Mouse (Mus musculus) midbrain, embryonic 14.5 days (tissue): ENCODE results near the gene Naa20. TPM values are rescaled to one million over a fixed set of nuclear protein-coding genes. Genes with fewer than 3 reads are reported as not detected.

Source experiments
- ATAC-seq: fragments of 200-750 bp; cut with Nextera tagmentation; 2 replicates; pipeline ENCODE4 v1.8.0; 2017; ENCODE audit warnings: moderate number of reproducible peaks, moderate library complexity; ENCODE audit not compliant: low FRiP score, low TSS enrichment
- DNase-seq: peaks from one replicate; pipeline ENCODE4 v3.0.0-alpha.2; 2015
- H3K27ac ChIP-seq: fragments of 300-500 bp; sonication (generic); replicated peaks from 2 replicates; pipeline ENCODE4 v1.5.1; 2014; ENCODE audit warnings: mild to moderate bottlenecking, low read depth, low read length, moderate library complexity
- H3K27me3 ChIP-seq: fragments of 300-500 bp; sonication (generic); 2 replicates; pipeline ENCODE4 v1.6.1; 2014; ENCODE audit warnings: low read length, control low read depth, mixed read lengths; ENCODE audit not compliant: control insufficient read depth, insufficient read depth
- H3K36me3 ChIP-seq: fragments of 300-500 bp; sonication (generic); 2 replicates; pipeline ENCODE4 v1.6.1; 2014; ENCODE audit warnings: low read length, control low read depth; ENCODE audit not compliant: control insufficient read depth, insufficient read depth
- H3K4me1 ChIP-seq: fragments of 300-500 bp; sonication (generic); 2 replicates; pipeline ENCODE4 v1.6.1; 2014; ENCODE audit warnings: mild to moderate bottlenecking, antibody characterized with exemption, low read length, control low read depth; ENCODE audit not compliant: control insufficient read depth, insufficient read depth
- H3K4me2 ChIP-seq: fragments of 300-500 bp; sonication (generic); 2 replicates; pipeline ENCODE4 v1.6.1; 2014; ENCODE audit warnings: mild to moderate bottlenecking, low read length, moderate library complexity
- H3K4me3 ChIP-seq: fragments of 300-500 bp; sonication (generic); replicated peaks from 2 replicates; pipeline ENCODE4 v1.5.1; 2014; ENCODE audit warnings: low read depth, low read length
- H3K9ac ChIP-seq: fragments of 300-500 bp; sonication (generic); replicated peaks from 2 replicates; pipeline ENCODE4 v1.6.1; 2014; ENCODE audit warnings: mild to moderate bottlenecking, low read length, moderate library complexity
- H3K9me3 ChIP-seq: fragments of 300-500 bp; sonication (generic); 2 replicates; pipeline ENCODE4 v1.6.1; 2016; ENCODE audit warnings: low read length, control low read depth, mixed read lengths; ENCODE audit not compliant: control insufficient read depth
- WGBS: fragments of 180-500 bp; shearing (Covaris S2); extraction: QIAGEN DNeasy Blood & Tissue Kit; methylation state at CpG from one replicate; pipeline ENCODE4 v1.1.7; 2014; 5-methylcytosine and 5-hydroxymethylcytosine counted together
- polyA plus RNA-seq: library from polyadenylated mRNA; unstranded; fragments of >200 nt; fragmentation: Nextera tagmentation; extraction: Ambion mirVana; gene quantifications from 2 replicates; pipeline ENCODE4 v1.2.1, GENCODE M21; 2014

Naa20 gene
- polyA plus RNA-seq, 1 experiment from 2014 or later, result 128 TPM

DNA sequence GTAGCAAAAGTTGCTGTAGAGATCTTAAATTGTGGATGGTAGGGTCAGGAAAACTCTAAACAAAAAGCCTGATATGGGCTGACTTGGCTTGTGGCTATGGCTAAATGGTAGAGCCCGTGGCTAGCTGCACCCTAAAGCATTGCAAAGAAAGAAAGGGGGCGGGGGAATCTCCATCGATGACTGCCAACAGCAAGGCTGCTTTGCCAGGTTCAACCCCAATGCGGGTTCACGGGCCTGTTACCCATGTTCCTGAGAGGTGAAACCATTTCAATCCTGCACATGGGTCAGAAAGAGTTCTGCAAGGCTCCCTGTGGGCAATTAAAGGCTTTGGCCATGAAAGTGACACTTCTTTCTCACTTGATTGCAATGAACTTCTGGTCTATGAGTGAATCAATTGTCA, 20.0 kb upstream of the Naa20 start:
- Histone ChIP-seq H3K9me3 (no peaks in the 10 kb centered on the region), H3K4me3 (no peak overlapping the region), H3K4me1 (no peaks in the 10 kb centered on the region), H3K9ac (no peak overlapping the region), H3K27ac (no peak overlapping the region), H3K36me3 (peaks cover 22% of the 10 kb centered on the region), H3K27me3 (no peaks in the 10 kb centered on the region), H3K4me2 (no peak overlapping the region)
- no peak for ATAC-seq
- 90% methylated on average over 5 of the region's 5 CpGs for WGBS
- DNase-seq, result no peak

DNA sequence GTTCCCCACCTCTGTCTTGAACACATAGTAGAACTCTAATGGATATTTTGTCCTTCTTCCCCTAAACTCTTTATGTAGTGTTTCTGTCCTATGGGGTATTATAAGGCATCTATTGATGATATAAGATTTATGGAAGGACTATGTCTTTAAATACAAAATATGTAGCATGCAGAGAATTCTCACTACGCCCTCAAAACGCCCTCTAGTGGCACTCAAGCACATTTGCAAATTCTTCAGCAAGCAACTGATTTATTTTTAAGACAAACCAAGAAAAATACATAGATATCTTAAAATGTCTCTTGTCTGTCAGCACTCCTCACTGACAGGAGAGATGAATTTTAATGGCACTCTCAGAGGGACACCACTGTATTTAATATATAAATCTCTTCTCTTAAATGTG, 19.5 kb upstream of the Naa20 start:
- DNase-seq (peak; percentile 63), ATAC-seq (no peak)
- Histone ChIP-seq H3K9me3 (no peaks in the 10 kb centered on the region), H3K9ac (no peak overlapping the region), H3K4me3 (no peak overlapping the region), H3K4me2 (no peak overlapping the region), H3K36me3 (peaks cover 21% of the 10 kb centered on the region), H3K4me1 (no peaks in the 10 kb centered on the region), H3K27ac (no peak overlapping the region), H3K27me3 (no peaks in the 10 kb centered on the region)
- WGBS, result 21% methylated on average over 2 of the region's 2 CpGs

DNA sequence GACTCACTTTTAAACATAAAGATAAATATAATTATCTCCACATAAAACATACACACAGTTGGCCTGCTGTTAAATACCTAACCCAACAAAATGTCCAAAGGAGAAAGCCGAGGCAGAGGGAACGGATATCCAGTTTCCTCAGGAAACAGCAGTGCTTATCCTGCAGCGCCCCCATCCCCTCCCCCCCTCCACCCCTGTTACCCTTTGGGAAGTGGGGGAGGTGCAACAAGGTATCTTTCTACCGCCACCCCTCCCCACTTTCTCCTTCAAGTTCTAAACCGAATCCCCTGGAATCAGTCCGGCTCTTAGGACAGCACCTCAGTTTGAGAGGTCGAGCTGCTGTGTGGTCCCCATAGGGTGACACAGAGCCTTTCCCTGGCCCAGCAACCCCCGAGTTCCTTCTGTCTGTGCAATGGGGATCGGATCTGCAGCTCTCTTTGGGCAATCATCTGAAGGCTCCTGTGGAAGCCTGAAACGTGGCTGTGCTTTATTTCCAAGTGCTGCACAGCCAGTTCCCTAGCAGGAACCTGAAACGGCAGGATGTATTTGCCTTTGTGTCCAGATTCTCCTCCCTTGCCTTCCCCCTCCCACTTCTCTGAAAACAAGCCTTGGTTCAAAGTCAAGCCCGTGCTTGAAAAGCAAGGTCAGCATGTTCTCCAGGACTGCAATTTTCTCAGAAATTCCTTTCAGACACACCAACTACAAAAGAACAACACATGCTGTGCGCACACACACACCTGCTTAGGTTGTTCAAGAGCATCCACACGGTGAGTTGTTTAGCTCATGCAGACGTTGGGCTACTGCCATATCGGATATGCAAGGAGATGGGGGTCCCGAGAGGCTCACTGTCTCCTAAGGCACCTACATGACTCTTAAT, 17.6 kb upstream of the Naa20 start:
- ATAC-seq (no peak), DNase-seq (peak; percentile 12)
- WGBS, result 44% methylated on average over 17 of the region's 17 CpGs
- H3K9ac ChIP-seq, result no peak overlapping the region
- H3K4me1 ChIP-seq, result no peaks in the 10 kb centered on the region
- H3K27me3 ChIP-seq, result no peaks in the 10 kb centered on the region
- no peaks in the 10 kb centered on the region for H3K9me3 ChIP-seq
- H3K36me3 ChIP-seq, result peaks cover 15% of the 10 kb centered on the region
- no peak overlapping the region for H3K4me3 ChIP-seq
- H3K4me2 ChIP-seq, result no peak overlapping the region
- 0 out of 2 replicates have a peak overlapping the region, but pooled peaks have one; percentile 5 for H3K27ac ChIP-seq

DNA sequence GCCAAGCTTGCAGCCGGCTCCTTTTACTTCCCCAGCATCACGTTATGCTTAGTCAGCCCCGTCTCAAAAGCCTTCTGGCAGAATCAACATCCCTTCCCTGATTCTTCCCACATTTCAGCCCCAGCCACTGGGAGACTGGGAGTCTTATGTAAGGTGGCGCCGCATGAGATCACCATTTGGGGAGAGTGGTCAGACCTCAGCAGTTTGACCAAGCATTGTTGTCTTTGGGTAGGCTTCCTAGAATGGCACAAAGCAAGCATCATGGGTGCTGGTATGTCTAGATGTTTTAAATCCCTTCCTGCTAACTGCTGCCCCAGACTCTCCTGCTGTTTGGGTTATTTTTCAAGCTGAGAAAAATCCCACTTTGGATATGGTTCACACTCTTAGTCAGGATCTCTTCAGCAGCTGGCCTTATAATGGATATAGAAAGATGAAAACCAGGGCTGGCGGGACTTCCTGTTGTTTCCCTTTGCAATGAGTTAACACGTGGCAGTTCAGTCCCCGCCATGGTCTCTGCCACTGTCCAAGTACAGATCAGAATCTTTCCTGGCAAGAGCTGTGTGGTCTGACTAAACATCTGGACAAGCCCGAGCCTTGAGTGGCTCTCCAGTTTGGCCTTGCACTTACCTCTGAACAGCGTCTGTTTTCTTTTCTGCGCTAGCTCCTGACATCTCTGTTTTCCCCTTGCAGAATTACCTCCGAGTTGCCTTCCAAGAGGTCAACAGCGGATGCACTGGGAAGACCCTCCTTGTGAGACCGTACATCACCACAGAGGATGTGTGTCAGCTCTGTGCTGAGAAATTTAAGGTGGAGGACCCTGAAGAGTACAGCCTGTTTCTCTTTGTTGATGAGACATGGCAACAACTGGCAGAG, 16.8 kb upstream of the Naa20 start:
- H3K4me3 ChIP-seq, result no peak overlapping the region
- no peak overlapping the region for H3K4me2 ChIP-seq
- no peaks in the 10 kb centered on the region for H3K4me1 ChIP-seq
- no peak overlapping the region for H3K9ac ChIP-seq
- no peak for ATAC-seq
- no peak for DNase-seq
- no peaks in the 10 kb centered on the region for H3K9me3 ChIP-seq
- WGBS, result 81% methylated on average over 14 of the region's 14 CpGs
- H3K36me3 ChIP-seq, result peaks cover 13% of the 10 kb centered on the region
- 0 out of 2 replicates have a peak overlapping the region, but pooled peaks have one; percentile 5 for H3K27ac ChIP-seq
- H3K27me3 ChIP-seq, result no peaks in the 10 kb centered on the region

DNA sequence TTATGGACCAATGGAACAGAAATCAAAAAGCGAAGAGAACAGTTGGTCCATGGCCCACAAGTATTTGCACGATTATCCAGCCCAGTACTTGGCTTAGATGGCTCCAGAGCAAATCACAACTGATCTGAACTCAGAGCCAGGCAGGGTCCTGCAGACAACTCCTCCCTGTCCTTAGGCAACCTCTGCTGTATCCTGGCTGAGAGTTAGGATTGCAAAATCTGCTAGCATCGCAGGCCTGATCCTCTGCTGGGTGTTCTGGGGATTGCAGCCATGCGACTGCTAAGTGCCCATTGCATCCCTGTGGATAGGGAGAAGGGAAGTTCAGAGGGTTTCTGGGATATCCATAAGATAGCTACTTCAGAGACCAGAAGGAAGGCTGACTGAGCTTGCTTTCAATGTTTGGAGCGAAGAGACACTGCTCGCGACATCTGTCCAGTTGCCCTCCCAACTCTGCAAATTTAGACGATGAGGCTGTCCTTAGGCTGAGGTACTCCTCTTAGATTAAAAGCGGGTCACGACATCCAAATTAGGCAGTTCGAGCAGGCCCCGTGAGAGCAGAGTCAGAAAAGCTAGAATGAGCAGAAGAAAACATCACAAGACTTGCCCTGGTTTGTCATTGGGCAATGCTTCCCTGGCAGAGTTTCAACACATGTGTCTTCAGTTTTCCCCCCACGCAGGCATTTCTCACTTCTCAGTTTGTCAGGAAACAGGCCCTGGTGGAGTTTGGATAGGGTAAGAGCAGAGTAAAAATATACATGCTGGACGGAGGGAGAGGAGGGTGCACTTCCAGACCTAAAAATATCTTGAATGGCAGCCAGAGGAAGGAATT, 13.7 kb upstream of the Naa20 start:
- WGBS, result 76% methylated on average over 14 of the region's 14 CpGs
- no peak overlapping the region for H3K4me2 ChIP-seq
- DNase-seq, result peak; percentile 21
- no peak overlapping the region for H3K9ac ChIP-seq
- no peak overlapping the region for H3K27ac ChIP-seq
- no peaks in the 10 kb centered on the region for H3K9me3 ChIP-seq
- H3K4me1 ChIP-seq, result no peaks in the 10 kb centered on the region
- H3K27me3 ChIP-seq, result no peaks in the 10 kb centered on the region
- no peak for ATAC-seq
- H3K4me3 ChIP-seq, result no peak overlapping the region
- H3K36me3 ChIP-seq, result peaks cover 11% of the 10 kb centered on the region; the same call in 1 of the 2 replicates

DNA sequence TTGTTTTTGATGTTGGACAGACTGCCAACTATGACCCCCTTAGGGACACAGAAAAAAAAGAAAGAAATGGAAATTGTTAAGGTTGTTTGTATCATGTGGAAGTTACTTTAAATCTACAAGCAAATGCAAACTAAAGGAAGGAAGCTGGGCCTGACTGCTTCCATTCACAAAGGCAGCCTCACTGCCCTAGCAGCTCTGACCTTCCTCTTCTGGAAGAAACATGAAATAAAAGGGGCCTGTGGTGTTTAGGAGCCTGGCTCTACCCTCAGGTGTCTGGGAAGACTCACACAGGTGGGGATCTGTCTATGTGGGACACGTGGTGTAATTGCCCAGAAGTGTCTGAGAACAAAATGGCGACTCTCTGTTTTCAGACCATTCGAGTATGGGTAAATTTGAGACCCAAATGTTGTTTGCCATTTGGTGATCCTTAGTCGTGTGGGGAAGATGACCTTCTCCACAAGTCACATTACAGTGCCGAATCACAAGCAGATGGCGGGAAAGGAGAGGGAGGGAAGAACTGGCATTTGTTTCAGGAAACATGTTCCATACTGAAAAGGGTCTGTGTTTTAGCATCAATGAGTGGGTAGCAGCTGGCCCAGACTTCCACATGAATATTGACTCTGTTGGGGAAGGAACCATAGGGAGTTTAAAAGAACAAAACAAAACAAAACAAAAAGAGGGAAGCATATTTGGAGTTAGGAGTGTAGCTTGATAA, 13.0 kb upstream of the Naa20 start:
- 82% methylated on average over 6 of the region's 6 CpGs for WGBS
- no peak overlapping the region for H3K4me2 ChIP-seq
- H3K9me3 ChIP-seq, result no peaks in the 10 kb centered on the region
- H3K9ac ChIP-seq, result no peak overlapping the region
- H3K36me3 ChIP-seq, result peaks cover 8% of the 10 kb centered on the region; the same call in 1 of the 2 replicates
- H3K4me1 ChIP-seq, result no peaks in the 10 kb centered on the region
- no peaks in the 10 kb centered on the region for H3K27me3 ChIP-seq
- DNase-seq (no peak), ATAC-seq (no peak)
- no peak overlapping the region for H3K4me3 ChIP-seq
- no peak overlapping the region for H3K27ac ChIP-seq

DNA sequence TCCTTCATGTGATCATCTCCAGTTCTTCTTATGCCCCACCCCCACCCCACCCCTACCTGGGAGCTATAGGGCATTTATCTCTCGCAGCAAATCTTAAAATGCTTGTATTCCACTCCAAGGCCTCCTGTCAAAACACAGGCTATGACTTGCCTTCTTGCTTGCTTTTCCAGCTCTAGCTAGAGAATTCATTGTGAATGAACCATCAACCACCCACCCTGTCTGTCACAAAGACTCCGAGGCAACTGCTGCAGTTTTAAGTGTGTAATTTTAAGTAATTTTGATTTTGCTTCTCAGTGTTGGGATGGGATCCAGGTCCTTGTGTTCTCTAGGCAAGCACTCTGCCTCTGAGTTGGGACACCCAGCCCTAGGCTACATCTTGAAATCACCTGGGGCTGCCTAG, 11.3 kb upstream of the Naa20 start:
- ATAC-seq (no peak), DNase-seq (no peak)
- 97% methylated on average over 2 of the region's 2 CpGs for WGBS

DNA sequence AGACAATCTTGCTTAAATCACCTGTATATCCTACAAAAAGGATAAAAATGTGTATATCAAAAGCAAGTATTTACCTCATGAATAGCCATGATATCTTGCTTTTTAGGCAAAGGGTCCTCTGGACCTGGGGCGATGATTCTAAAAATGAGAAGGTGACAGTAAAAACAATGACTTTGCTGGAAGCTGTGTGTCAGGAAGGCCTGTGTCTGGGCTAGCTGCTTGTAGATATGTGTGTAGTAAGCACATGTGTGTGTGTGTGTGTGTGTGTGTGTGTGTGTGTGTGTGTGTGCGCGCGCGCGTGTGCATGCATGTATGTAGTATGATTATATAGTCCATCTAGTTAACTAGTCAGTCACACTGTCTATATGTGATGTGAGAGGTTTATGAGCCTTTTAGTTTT, 8.1 kb upstream of the Naa20 start:
- H3K9ac ChIP-seq, result no peak overlapping the region
- no peak overlapping the region for H3K4me2 ChIP-seq
- H3K27ac ChIP-seq, result no peak overlapping the region
- DNase-seq (no peak), ATAC-seq (no peak)
- H3K36me3 ChIP-seq, result no peaks in the 10 kb centered on the region
- H3K9me3 ChIP-seq, result no peaks in the 10 kb centered on the region
- no peak overlapping the region for H3K4me3 ChIP-seq
- H3K4me1 ChIP-seq, result no peaks in the 10 kb centered on the region
- 99% methylated on average over 6 of the region's 6 CpGs for WGBS
- no peaks in the 10 kb centered on the region for H3K27me3 ChIP-seq

More for the DNA sequence above, 11.3 kb upstream of the Naa20 start:
- Histone ChIP-seq H3K27me3 (no peaks in the 10 kb centered on the region), H3K4me3 (no peak overlapping the region), H3K27ac (no peak overlapping the region), H3K9me3 (no peaks in the 10 kb centered on the region), H3K9ac (no peak overlapping the region), H3K36me3 (peaks cover 5% of the 10 kb centered on the region; the same call in 1 of the 2 replicates), H3K4me2 (no peak overlapping the region), H3K4me1 (no peaks in the 10 kb centered on the region)
